Mouse (Mus musculus) forebrain, embryonic 15.5 days (tissue): ENCODE results near the gene Traf3ip3. TPM values are rescaled to one million over a fixed set of nuclear protein-coding genes. Genes with fewer than 3 reads are reported as not detected.

Experiments
- ATAC-seq: fragments of 200-750 bp; cut with Nextera tagmentation; replicated peaks from 2 replicates; pipeline ENCODE4 v1.8.0; 2017; ENCODE audit warnings: mild to moderate bottlenecking, moderate TSS enrichment, moderate library complexity
- H3K27ac ChIP-seq: fragments of 300-500 bp; sonication (generic); replicated peaks from 2 replicates; pipeline ENCODE4 v1.5.1; 2015; ENCODE audit warnings: mild to moderate bottlenecking, inconsistent platforms
- H3K27me3 ChIP-seq: fragments of 300-500 bp; sonication (generic); 2 replicates; pipeline ENCODE4 v1.6.1; 2015; ENCODE audit warnings: inconsistent platforms
- H3K36me3 ChIP-seq: fragments of 300-500 bp; sonication (generic); 2 replicates; pipeline ENCODE4 v1.6.1; 2015; ENCODE audit warnings: mild to moderate bottlenecking, inconsistent platforms
- H3K4me1 ChIP-seq: fragments of 300-500 bp; sonication (generic); 2 replicates; pipeline ENCODE4 v1.6.1; 2015; ENCODE audit warnings: inconsistent platforms
- H3K4me2 ChIP-seq: fragments of 300-500 bp; sonication (generic); replicated peaks from 2 replicates; pipeline ENCODE4 v1.6.1; 2015; ENCODE audit warnings: mild to moderate bottlenecking, inconsistent platforms
- H3K4me3 ChIP-seq: fragments of 300-500 bp; sonication (generic); 2 replicates; pipeline ENCODE4 v1.5.1; 2015; ENCODE audit warnings: mild to moderate bottlenecking, inconsistent platforms
- H3K9ac ChIP-seq: fragments of 300-500 bp; sonication (generic); replicated peaks from 2 replicates; pipeline ENCODE4 v1.6.1; 2015; ENCODE audit warnings: mild to moderate bottlenecking, inconsistent platforms
- H3K9me3 ChIP-seq: fragments of 300-500 bp; sonication (generic); 2 replicates; pipeline ENCODE4 v1.6.1; 2016; ENCODE audit warnings: inconsistent platforms
- WGBS: fragments of 180-500 bp; shearing (Covaris S2); methylation state at CpG from one replicate; pipeline ENCODE4 v1.1.7; 2015; ENCODE audit warnings: mixed read lengths; 5-methylcytosine and 5-hydroxymethylcytosine counted together
- polyA plus RNA-seq: library from polyadenylated mRNA; unstranded; fragments of >200 nt; fragmentation: Nextera tagmentation; extraction: Ambion mirVana; gene quantifications from 2 replicates; pipeline ENCODE4 v1.2.1, GENCODE M21; 2015

Traf3ip3 gene
- polyA plus RNA-seq, 1 experiment from 2014 or later: 1.3 TPM

- ATAC-seq: no peak
- Histone ChIP-seq H3K4me3 (no peak overlapping the region), H3K9me3 (no peaks in the 10 kb centered on the region), H3K36me3 (peaks cover 17% of the 10 kb centered on the region), H3K4me2 (no peak overlapping the region), H3K4me1 (peaks cover 17% of the 10 kb centered on the region), H3K27ac (no peak overlapping the region), H3K27me3 (no peaks in the 10 kb centered on the region), H3K9ac (no peak overlapping the region)
- WGBS: 87% methylated on average over 6 of the region's 6 CpGs
Measured at GRCm38 (mm10) chr1:193131311-193131948, 70.1 kb downstream of the Traf3ip3 start.

DNA sequence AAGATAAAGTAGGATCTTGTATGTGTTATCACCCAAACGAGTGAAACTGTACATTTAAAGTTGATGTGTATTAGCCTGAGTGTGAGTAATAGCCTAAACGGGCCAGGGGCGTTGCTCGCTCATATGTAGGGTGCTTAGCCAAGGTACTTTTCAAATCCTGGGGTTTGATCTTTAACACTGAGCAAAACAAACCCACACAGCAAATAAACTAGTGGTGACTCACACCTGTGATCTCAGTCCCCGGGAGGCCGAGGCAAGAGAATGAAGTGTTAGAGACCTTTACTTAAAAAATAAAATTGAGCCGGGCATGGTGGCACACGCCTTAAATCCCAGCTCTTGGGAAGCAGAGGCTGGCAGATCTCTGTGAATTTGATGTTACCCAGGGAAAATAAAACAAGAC, 70.7 kb downstream of the Traf3ip3 start:
- H3K27me3 ChIP-seq: no peaks in the 10 kb centered on the region
- ATAC-seq: peak; percentile 28
- H3K9me3 ChIP-seq: no peaks in the 10 kb centered on the region
- peaks cover 17% of the 10 kb centered on the region for H3K4me1 ChIP-seq
- peaks cover 19% of the 10 kb centered on the region for H3K36me3 ChIP-seq
- peak overlapping the region; percentile 54 for H3K9ac ChIP-seq
- H3K4me2 ChIP-seq: peak overlapping the region; percentile 51
- WGBS: 88% methylated on average over 8 of the region's 8 CpGs
- H3K4me3 ChIP-seq: peak overlapping the region; percentile 86; the same call in 1 of the 2 replicates
- H3K27ac ChIP-seq: peak overlapping the region; percentile 73

GRCm38 (mm10) chr1:193130456-193130825, 71.1 kb downstream of the Traf3ip3 start:
- peak overlapping the region; percentile 73 for H3K27ac ChIP-seq
- peak; percentile 82 for ATAC-seq
- H3K36me3 ChIP-seq: peaks cover 19% of the 10 kb centered on the region
- no peaks in the 10 kb centered on the region for H3K27me3 ChIP-seq
- H3K4me1 ChIP-seq: peaks cover 17% of the 10 kb centered on the region
- H3K4me2 ChIP-seq: peak overlapping the region; percentile 51
- H3K9ac ChIP-seq: peak overlapping the region; percentile 54
- H3K4me3 ChIP-seq: peak overlapping the region; percentile 86
- no peaks in the 10 kb centered on the region for H3K9me3 ChIP-seq
- WGBS: 23% methylated on average over 11 of the region's 11 CpGs

DNA sequence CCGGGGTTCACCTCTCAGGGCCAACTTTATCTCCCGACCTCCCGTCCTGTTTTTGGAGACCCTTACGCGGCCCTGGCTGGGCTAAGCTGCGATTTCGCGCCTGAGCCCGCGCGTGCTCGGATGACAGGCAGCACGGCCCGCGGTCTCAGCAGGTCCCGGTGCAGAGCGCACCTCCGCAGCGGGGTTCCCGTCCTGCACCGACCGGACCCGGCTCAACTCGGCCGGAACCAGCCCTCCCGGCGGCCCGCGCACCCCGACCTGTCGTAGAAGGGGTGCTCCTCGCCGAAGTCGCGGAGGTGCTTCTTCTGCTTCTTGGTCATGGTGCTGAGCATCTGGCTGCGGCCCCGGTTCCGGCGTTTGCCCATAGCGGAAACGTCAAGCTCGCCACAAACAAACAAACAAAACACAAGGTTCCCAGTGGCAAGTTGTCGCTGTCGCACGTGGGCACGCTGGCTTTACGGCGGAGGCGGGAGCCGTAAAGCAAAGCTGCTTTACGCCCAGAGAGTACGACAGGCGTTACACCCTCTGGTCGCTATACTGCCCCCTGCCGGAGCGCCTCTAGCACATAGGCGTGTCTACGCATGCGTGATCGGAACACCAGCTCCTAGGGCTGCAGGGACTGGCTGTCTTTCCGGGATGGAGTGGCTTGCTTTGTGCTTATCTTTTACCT, 71.6 kb downstream of the Traf3ip3 start, which contains the start of gene Diexf:
Diexf (minus strand) TSS at position 487 of the 670 bp plus-strand sequence.
- H3K4me1 ChIP-seq: peaks cover 17% of the 10 kb centered on the region
- no peaks in the 10 kb centered on the region for H3K27me3 ChIP-seq
- peak within 1 kb of the TSS; percentile 73 for H3K9ac ChIP-seq
- H3K36me3 ChIP-seq: peaks cover 21% of the 10 kb centered on the region
- H3K27ac ChIP-seq: peak within 1 kb of the TSS; percentile 73
- H3K4me2 ChIP-seq: peak within 1 kb of the TSS; percentile 51
- ATAC-seq: peak; percentile 94
- under 1% methylated on average over 61 of the region's 61 CpGs for WGBS
- H3K4me3 ChIP-seq: peak within 1 kb of the TSS; percentile 86
- H3K9me3 ChIP-seq: no peaks in the 10 kb centered on the region

DNA sequence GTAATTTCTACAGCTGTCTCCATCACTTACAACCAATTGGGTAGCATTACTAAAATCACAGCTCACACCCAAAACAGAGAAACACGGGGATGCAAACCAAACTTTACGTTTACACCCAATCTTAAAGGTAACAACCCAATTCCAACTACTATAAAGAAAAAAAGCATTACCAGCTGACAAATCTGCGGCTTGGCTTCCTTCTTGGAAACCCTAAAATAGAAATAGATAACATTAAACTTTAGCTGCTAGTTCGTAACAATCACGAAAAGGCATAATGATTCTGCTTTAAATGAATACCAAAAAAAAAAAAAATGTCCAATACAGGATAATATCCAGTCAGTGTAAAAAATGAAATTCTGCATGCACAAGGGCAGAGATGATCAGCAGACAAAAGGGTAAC, 72.2 kb downstream of the Traf3ip3 start:
- Histone ChIP-seq H3K9me3 (no peaks in the 10 kb centered on the region), H3K4me3 (peak overlapping the region; percentile 86), H3K36me3 (peaks cover 25% of the 10 kb centered on the region), H3K4me1 (peaks cover 17% of the 10 kb centered on the region), H3K27me3 (no peaks in the 10 kb centered on the region), H3K4me2 (peak overlapping the region; percentile 51), H3K27ac (no peak overlapping the region), H3K9ac (peak overlapping the region; percentile 73)
- no peak for ATAC-seq
- 33% methylated on average over 5 of the region's 5 CpGs for WGBS

GRCm38 (mm10) chr1:193128055-193128454, 73.4 kb downstream of the Traf3ip3 start:
- Histone ChIP-seq H3K9ac (no peak overlapping the region), H3K4me2 (no peak overlapping the region), H3K27me3 (no peaks in the 10 kb centered on the region), H3K9me3 (no peaks in the 10 kb centered on the region), H3K27ac (no peak overlapping the region), H3K4me1 (peaks cover 17% of the 10 kb centered on the region), H3K36me3 (peaks cover 37% of the 10 kb centered on the region), H3K4me3 (no peak overlapping the region)
- WGBS: 95% methylated on average over 6 of the region's 6 CpGs
- no peak for ATAC-seq

DNA sequence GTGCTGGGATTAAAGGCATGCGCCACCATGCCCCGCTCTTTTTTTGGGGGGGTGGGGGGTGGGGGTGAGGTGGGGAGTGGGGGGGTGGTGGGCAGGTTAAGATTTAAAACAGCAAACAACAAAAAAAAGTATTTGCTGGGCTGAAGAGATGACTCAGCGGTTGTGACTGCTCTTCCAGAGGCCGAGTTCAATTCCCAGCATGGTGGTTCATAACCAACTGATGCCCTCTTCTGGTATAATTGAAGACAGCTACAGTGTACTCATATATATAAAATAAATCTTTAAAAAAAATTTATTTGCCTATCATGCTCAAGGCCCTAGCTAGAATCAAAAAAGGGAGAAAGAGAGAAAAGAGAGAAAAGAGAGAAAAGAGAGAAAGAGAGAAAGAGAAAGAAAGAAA, 75.7 kb downstream of the Traf3ip3 start:
- no peak overlapping the region for H3K27ac ChIP-seq
- H3K9ac ChIP-seq: no peak overlapping the region
- ATAC-seq: no peak
- H3K4me1 ChIP-seq: peaks cover 17% of the 10 kb centered on the region
- H3K4me3 ChIP-seq: no peak overlapping the region
- WGBS: 75% methylated on average over 4 of the region's 4 CpGs
- no peaks in the 10 kb centered on the region for H3K27me3 ChIP-seq
- peaks cover 60% of the 10 kb centered on the region for H3K36me3 ChIP-seq
- H3K9me3 ChIP-seq: no peaks in the 10 kb centered on the region
- no peak overlapping the region for H3K4me2 ChIP-seq

Other genes starting within 250 kb of the Traf3ip3 start
- gene Syt14, start 165.9 kb downstream of the Traf3ip3 start, polyA plus RNA-seq: 8.5 and 8.7 TPM in 2 replicates
- 11.2 and 11.5 TPM in 2 replicates for gene Diexf, start 71.4 kb downstream of the Traf3ip3 start, polyA plus RNA-seq
- gene Irf6, start 48.6 kb downstream of the Traf3ip3 start, polyA plus RNA-seq: 0.52 and 0.79 TPM in 2 replicates
- 14.2 and 15.7 TPM in 2 replicates for gene A130010J15Rik, start 33.7 kb downstream of the Traf3ip3 start, polyA plus RNA-seq
- 0.41 and 0.62 TPM in 2 replicates for gene Lamb3, start 6.0 kb upstream of the Traf3ip3 start, polyA plus RNA-seq
- 0.66 and 0.67 TPM in 2 replicates for gene Hsd11b1, start 62.4 kb upstream of the Traf3ip3 start, polyA plus RNA-seq
- 5.1 and 5.3 TPM in 2 replicates for gene G0s2, start 71.5 kb upstream of the Traf3ip3 start, polyA plus RNA-seq
- gene Camk1g, start 168.6 kb upstream of the Traf3ip3 start, polyA plus RNA-seq: 43.6 and 44.8 TPM in 2 replicates